Mouse (Mus musculus): Measurements from ENCODE around the gene Cpb1. TPM values are rescaled to one million over a fixed set of nuclear protein-coding genes. Genes with fewer than 3 reads are reported as not detected.
A peak's percentile ranks its signal among the peaks of the same experiment; 100 is the strongest.

The Cpb1 gene
- polyA plus RNA-seq, 1 experiment from 2014 or later = not detected

GRCm38 (mm10) chr3:20242050-20242449 lies 33.5 kb downstream of the Cpb1 start, which contains the start of gene Cpa3:
Gene Cpa3, minus strand, starts transcription at chr3:20242181.
- Histone ChIP-seq H3K4me3 (no peak within 1 kb of the TSS), H3K9me3 (replicated peaks) (no peaks in the 10 kb centered on the region), H3K36me3 (ENCODE audit: poor library complexity, severe bottlenecking) (no peaks in the 10 kb centered on the region), H3K9ac (no peak within 1 kb of the TSS), H3K4me2 (no peak within 1 kb of the TSS), H3K4me1 (no peaks in the 10 kb centered on the region), H3K27ac (no peak within 1 kb of the TSS), H3K27me3 (no peaks in the 10 kb centered on the region)
- WGBS = 83% methylated on average over 3 of the region's 3 CpGs
- ATAC-seq = no peak

DNA sequence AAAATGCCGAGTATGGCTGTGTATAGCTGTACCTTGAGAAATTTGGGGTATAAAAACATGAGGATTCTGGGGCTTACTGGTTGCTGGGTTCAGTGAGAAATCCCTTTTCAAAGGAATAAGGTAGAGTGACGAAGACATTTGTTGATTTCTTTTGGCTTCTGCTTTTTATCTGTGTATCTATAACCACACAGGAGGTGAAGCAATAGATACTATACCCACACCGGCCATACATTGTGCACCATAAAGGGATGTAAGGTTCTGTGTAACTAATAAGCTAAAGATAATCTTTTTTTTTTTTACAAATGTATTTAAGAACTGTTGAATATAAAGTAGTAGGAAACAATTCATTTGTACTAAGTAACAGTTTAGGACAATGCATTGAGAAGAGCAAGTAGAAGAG lies 35.8 kb downstream of the Cpb1 start:
- ATAC-seq = no peak
- Histone ChIP-seq H3K27ac (no peak overlapping the region), H3K4me3 (no peak overlapping the region), H3K27me3 (no peaks in the 10 kb centered on the region), H3K9me3 (replicated peaks) (no peaks in the 10 kb centered on the region), H3K4me2 (no peak overlapping the region), H3K9ac (no peak overlapping the region), H3K36me3 (ENCODE audit: poor library complexity, severe bottlenecking) (no peaks in the 10 kb centered on the region), H3K4me1 (no peaks in the 10 kb centered on the region)
- 88% methylated on average over 3 of the region's 3 CpGs for WGBS

GRCm38 (mm10) chr3:20236965-20237364 lies 38.6 kb downstream of the Cpb1 start:
- ATAC-seq = no peak
- H3K27me3 ChIP-seq = no peaks in the 10 kb centered on the region

GRCm38 (mm10) chr3:20229027-20229426 lies 46.5 kb downstream of the Cpb1 start:
- WGBS = 90% methylated on average over 1 of the region's 1 CpGs
- H3K9me3 ChIP-seq (replicated peaks) = no peaks in the 10 kb centered on the region
- H3K27ac ChIP-seq = no peak overlapping the region
- no peaks in the 10 kb centered on the region for H3K4me1 ChIP-seq
- ATAC-seq = no peak
- no peak overlapping the region for H3K4me3 ChIP-seq
- H3K4me2 ChIP-seq = no peak overlapping the region
- no peaks in the 10 kb centered on the region for H3K27me3 ChIP-seq
- H3K36me3 ChIP-seq (ENCODE audit: poor library complexity, severe bottlenecking) = no peaks in the 10 kb centered on the region
- H3K9ac ChIP-seq = no peak overlapping the region

More at GRCm38 (mm10) chr3:20236965-20237364, 38.6 kb downstream of the Cpb1 start:
- 94% methylated on average over 1 of the region's 1 CpGs for WGBS
- Histone ChIP-seq H3K9ac (no peak overlapping the region), H3K4me3 (no peak overlapping the region), H3K27ac (no peak overlapping the region), H3K9me3 (replicated peaks) (no peaks in the 10 kb centered on the region), H3K4me1 (no peaks in the 10 kb centered on the region), H3K36me3 (ENCODE audit: poor library complexity, severe bottlenecking) (no peaks in the 10 kb centered on the region), H3K4me2 (no peak overlapping the region)

- Histone ChIP-seq H3K4me2 (no peak overlapping the region), H3K27ac (no peak overlapping the region), H3K4me3 (no peak overlapping the region), H3K36me3 (ENCODE audit: poor library complexity, severe bottlenecking) (no peaks in the 10 kb centered on the region), H3K9ac (no peak overlapping the region), H3K4me1 (no peaks in the 10 kb centered on the region), H3K27me3 (no peaks in the 10 kb centered on the region), H3K9me3 (replicated peaks) (no peaks in the 10 kb centered on the region)
- ATAC-seq = no peak
- WGBS = 88% methylated on average over 2 of the region's 2 CpGs
Measured at GRCm38 (mm10) chr3:20225429-20225828, 50.1 kb downstream of the Cpb1 start.

- Histone ChIP-seq H3K27me3 (no peaks in the 10 kb centered on the region), H3K9ac (no peak overlapping the region), H3K36me3 (ENCODE audit: poor library complexity, severe bottlenecking) (no peaks in the 10 kb centered on the region), H3K27ac (no peak overlapping the region), H3K4me3 (no peak overlapping the region), H3K4me2 (no peak overlapping the region), H3K9me3 (replicated peaks) (no peaks in the 10 kb centered on the region), H3K4me1 (no peaks in the 10 kb centered on the region)
- 91% methylated on average over 9 of the region's 9 CpGs for WGBS
- ATAC-seq = no peak
Measured at GRCm38 (mm10) chr3:20222926-20223698, 52.4 kb downstream of the Cpb1 start.

DNA sequence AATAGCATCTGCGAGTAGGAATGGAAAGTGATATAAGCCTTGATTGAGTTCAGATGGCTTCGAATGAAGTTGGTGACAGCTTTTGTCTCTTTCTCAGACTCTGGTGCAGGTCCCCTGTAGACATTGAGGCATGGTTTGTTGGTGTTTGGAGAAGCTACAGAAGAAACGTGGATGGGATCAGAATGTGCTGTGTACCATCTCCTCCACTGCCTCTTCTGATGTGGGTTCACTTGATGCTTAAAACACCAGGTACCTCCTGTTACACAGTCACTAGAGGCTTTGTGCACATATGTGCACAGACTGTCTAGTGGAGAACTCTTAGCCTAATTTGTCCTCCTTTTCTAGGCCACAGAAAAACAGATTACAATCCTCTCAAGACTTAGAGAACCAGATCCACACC lies 53.4 kb downstream of the Cpb1 start:
- no peak overlapping the region for H3K4me2 ChIP-seq
- no peaks in the 10 kb centered on the region for H3K9me3 ChIP-seq (replicated peaks)
- H3K4me3 ChIP-seq = no peak overlapping the region
- no peaks in the 10 kb centered on the region for H3K36me3 ChIP-seq (ENCODE audit: poor library complexity, severe bottlenecking)
- H3K4me1 ChIP-seq = no peaks in the 10 kb centered on the region
- 88% methylated on average over 3 of the region's 3 CpGs for WGBS
- H3K9ac ChIP-seq = no peak overlapping the region
- no peak overlapping the region for H3K27ac ChIP-seq
- ATAC-seq = no peak
- no peaks in the 10 kb centered on the region for H3K27me3 ChIP-seq

DNA sequence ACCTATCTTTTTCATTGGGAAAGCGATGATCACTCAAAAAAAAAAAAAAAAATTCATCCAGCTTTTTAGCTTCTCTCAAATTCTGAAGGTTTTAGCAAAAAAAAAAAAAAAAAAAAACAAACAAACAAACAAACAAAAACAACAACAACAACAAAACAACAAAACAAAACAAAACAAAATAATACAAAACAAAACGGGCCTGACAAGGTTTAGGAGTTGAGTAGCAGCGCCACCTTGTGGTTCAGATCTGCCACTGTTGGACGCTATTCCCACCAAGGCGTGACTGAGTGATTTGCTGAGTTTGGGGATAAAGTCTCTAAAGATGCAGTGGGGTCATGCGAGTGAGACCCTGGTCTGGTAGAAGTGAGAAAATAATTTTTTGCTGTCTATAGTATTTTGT lies 76.7 kb downstream of the Cpb1 start:
- 29% methylated on average over 6 of the region's 6 CpGs for WGBS

More for the DNA sequence above, 76.7 kb downstream of the Cpb1 start:
- ATAC-seq = peak; percentile 87
- Histone ChIP-seq H3K36me3 (ENCODE audit: poor library complexity, severe bottlenecking) (no peaks in the 10 kb centered on the region), H3K4me2 (no peak overlapping the region), H3K4me3 (no peak overlapping the region), H3K9ac (no peak overlapping the region), H3K4me1 (no peaks in the 10 kb centered on the region), H3K27ac (no peak overlapping the region), H3K9me3 (replicated peaks) (no peaks in the 10 kb centered on the region), H3K27me3 (no peaks in the 10 kb centered on the region)

Small RNAs within 50 kb of the gene (microRNA-seq; reads per million reads assigned to microRNA genes)
- gene Mir7007 = not detected

Other genes starting within 250 kb of the Cpb1 start
- 10.2 and 11.3 TPM in 2 replicates for gene Hps3, start 240.4 kb downstream of the Cpb1 start, polyA plus RNA-seq (2015; fragmentation: Nextera tagmentation; extraction: Ambion mirVana)
- gene Hltf, start 217.9 kb downstream of the Cpb1 start, polyA plus RNA-seq (2015; fragmentation: Nextera tagmentation; extraction: Ambion mirVana) = 23.5 and 25.9 TPM in 2 replicates
- 22.6 and 26.7 TPM in 2 replicates for gene Gyg, start 120.4 kb downstream of the Cpb1 start, polyA plus RNA-seq (2015; fragmentation: Nextera tagmentation; extraction: Ambion mirVana)
- gene Cpa3, start 33.6 kb downstream of the Cpb1 start, polyA plus RNA-seq (2015; fragmentation: Nextera tagmentation; extraction: Ambion mirVana) = 0.11 TPM in 1 of 2 replicates, not detected in the other
- gene Agtr1b, start 91.4 kb upstream of the Cpb1 start, polyA plus RNA-seq (2015; fragmentation: Nextera tagmentation; extraction: Ambion mirVana) = not detected in 2 replicates

Measured in forebrain, embryonic 13.5 days (tissue).